Mouse (Mus musculus) heart, postnatal 36 days (tissue): ENCODE data around the gene Btbd9. TPM values are rescaled to one million over a fixed set of nuclear protein-coding genes. Genes with fewer than 3 reads are reported as not detected.
"Not testable (repeated sequence)": the region's sequence is repeated elsewhere in the genome, so short reads cannot be mapped to it uniquely, and the experiment has no call there.

Experiments used
- DNase-seq, 2 experiments: peaks; one replicate each; pipeline ENCODE4 v3.0.0; 2021 to 2022
- intact Hi-C: fragments of 180-260 bp; cut with DNase I; formaldehyde crosslinking; loops from one replicate; pipeline ENCODE4 v1.15.1; 2025
- total RNA-seq, 2 experiments: library from RNA; stranded (reverse); gene quantifications; 2 replicates each; pipeline ENCODE4 v1.2.3; 2021

The Btbd9 gene
- 10 to 100 TPM; 17.0 to 17.4 TPM for total RNA-seq

DNA sequence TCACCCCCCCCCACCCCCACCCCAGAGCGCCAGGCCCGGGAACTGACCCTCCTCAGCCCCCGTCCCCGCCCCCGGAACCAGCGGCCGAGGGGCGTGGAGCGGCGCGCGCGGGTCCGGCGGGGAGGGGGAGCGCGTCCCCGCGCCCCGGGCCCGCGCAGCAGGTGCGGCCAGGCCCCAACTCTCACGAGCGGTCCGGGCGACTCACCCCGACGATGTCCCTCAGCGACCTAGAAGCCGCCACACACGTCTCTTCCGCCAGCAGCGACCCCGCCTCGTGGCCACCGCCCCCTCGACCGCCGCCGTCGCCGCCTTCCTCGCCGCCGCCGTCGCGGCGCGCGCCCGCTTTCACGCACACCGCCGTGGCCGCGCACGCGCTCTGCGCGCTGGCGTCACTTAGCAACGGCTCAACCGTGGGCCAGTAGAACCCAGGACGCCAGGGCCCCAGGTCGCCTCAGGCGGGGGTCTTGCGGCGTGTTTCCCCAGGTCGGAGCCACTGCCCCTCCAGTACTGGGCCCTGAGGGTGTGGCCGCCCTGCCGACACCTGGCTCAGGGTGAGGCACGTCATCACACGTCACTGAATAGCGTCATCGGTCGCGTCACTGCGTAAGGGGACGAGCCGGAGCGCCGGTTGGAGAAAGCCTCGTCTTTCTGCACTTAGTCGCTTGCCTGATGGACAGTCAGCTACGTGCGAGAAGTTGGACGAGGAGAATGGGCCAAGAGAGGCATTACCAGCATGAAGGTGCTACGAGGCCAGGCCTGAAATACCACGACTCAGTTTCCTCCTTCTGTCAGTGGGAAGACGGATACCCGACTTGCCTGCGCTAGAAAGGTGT is at the start of gene Btbd9:
Btbd9 (minus strand) TSS at position 548 of the 833 bp plus-strand sequence.
- peak; percentile 98 to 99 for DNase-seq
- intact Hi-C loops: loop anchor here (2.0 kb wide), 1 partner anchor 37 kb away; no protein-coding TSS in a partner anchor

DNA sequence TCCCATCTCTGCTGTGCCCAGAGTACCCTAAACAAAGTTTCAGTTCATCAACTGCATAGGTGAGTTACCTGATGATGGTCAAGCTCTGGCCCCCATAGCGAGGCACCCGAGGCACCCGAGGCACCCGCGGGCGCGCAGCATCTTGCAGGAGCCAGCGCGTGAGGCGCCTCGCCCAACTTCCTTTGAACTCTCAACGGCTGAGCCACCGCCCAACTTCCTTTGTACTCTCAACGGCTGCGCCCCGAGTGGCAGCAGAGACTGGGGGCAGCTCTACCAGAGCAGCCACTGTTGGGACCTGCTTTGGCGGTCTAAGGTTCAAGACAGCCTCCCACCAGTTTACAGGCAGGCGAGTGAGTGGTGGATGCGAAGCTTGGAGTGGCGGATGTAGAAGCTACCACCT is 47.8 kb upstream of the Btbd9 start, which contains the start of gene Dnah8:
Dnah8 (plus strand) TSS at position 223 of the 400 bp plus-strand sequence.
- intact Hi-C loops, DNase-seq: not testable (repeated sequence)

DNA sequence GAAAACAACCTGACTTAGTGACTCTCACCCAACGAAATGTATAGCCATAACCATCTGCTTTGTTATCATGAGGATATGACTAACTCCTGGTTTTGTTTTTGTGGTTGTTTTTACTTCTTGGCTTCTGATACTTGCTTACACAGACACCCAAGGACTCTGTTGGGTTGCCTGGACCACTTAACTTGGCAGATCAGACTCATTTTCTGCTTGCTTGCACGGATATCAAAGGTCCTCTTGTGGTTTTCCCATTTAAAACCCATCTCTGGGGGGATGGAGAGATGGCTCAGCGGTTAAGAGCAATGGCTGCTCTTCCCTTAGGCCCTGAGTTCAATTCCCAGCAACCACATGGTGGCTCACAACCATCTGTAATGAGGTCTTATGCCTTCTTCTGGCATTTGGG is 46.9 kb upstream of the Btbd9 start:
- intact Hi-C loops: no loop called here
- DNase-seq: no peak

DNA sequence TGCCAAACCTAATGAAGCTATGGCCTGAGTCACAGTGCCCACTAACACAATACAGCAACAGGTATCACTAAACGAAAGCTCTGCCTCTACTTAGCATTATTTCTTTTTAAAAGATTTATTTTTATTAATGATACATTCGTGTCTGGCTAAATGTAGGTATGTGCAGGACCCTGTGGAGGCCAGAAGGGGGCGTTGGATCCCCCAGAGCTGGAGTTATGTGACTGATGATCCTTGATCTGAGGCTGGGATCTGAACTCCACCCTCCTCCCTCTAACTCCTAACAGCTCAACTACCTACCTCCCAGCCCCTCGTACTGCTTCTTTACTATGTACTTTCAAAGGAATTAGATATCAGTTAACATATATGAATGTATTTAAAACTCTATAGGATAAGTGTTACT is 45.2 kb upstream of the Btbd9 start:
- intact Hi-C loops: no loop called here
- DNase-seq: no peak

DNA sequence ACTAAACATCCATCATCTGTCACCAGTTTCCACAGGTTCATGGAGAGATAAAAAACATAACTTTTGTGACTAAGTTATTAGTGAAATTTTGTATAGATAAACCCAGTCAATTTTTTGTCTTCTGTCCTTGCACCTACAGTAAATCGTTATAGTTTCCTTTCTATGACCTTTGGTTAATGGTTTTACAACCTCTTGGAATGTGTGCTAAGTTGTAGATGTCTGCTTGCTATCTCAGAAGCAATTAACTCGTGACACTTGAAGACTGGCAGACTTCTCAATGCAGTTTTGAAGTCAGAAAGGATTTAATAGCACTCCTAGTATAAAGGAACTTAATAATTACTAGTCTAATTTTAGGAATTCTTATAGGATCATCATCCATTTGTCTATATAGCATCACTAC is 44.3 kb upstream of the Btbd9 start:
- intact Hi-C loops: no loop called here

DNA sequence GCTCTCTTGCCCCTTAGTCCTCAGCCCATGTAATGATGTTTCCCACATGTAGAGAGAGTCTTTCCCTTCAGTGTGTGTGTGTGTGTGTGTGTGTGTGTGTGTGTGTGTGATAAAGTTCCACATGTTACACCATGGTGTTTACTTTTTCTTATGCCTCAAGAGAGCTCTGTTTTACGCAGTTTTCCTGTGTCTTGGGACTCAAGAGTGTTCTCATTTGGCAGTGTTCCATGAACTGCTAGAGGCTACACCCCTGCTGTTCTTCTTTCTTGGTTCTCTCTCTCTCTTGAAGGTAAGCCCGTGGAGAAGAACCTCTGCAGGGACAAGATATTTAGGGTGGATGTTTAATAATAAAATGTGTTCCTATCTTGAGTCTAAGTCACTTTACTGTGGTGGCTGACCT is 42.9 kb upstream of the Btbd9 start:
- no peak for DNase-seq
- intact Hi-C loops: no loop called here

More for the DNA sequence above, 44.3 kb upstream of the Btbd9 start:
- no peak for DNase-seq

DNA sequence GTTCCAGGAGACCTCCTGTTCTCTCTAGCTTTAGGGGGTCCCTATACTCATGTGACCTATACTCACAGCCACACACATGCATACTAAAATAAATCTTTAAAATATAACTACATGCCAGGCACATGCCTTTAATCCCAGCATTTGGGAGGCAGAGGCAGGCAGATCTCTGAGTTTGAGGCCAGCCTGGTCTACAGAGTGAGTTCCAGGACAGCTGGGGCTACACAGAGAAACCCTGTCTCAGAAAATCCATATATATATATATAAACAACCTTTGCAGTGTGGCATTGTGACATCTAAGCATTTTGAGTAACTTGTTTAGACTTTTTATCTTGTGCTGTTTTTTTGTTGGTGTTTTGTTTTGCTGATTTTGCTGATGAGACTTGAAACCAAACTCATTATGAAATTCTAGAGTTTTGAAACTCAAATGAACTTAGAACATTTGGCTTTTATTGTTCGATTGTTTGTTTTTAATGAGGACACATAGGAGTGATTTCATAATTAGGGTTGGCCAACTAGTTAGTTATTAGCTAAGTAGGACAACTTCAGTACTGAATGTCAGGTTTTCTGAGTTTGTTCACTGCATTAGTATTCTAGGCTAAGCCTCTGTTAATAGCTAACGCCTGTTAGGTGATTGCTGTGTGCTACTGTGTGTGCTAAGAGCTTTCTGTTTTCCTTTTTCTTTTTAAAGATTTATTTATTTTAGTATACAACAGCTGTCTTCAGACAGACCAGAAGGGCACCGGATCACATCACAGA is 42.0 kb upstream of the Btbd9 start:
- no peak for DNase-seq
- intact Hi-C loops: no loop called here

DNA sequence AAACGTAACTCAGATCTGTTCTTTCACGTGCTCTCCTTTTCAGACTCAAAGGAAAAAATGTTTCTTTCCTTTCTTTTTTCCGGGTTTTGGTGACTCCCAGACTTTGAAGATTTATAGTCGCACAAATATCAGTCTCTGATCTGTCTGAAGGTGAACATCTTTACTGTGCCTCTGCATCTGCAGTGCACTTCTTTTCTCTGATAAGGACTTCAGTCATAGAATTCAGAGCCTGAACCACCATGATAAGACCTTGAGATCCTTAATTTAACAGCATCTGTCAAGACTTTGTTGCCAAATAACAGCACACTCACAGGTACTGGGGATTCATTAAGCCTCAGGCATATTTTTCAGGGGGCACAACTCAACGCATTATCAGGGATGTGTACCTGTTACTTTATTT is 39.9 kb upstream of the Btbd9 start:
- intact Hi-C loops: no loop called here
- no peak for DNase-seq

DNA sequence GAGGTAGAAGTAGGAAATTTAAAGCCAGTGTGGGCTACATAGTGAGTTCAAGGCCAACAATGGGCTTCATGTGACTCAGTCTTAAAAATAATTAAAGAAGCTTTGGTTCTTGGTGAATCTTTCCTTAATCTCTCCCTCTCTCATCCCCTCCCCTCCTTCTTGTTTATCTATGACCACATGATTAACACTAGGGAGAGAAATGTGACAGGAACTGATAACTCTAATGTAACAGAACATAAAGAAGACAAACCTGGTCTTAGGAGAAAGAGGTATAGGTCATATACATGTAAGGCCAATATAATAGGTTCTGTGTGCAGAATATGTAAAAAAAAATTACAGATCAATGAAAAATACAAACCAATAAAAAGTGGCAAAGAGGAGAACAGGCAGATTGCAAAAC is 37.1 kb upstream of the Btbd9 start:
- intact Hi-C loops: loop anchor here (2.0 kb wide), 1 partner anchor 37 kb away; the partner anchor contains the start of gene Btbd9
- DNase-seq: no peak

DNA sequence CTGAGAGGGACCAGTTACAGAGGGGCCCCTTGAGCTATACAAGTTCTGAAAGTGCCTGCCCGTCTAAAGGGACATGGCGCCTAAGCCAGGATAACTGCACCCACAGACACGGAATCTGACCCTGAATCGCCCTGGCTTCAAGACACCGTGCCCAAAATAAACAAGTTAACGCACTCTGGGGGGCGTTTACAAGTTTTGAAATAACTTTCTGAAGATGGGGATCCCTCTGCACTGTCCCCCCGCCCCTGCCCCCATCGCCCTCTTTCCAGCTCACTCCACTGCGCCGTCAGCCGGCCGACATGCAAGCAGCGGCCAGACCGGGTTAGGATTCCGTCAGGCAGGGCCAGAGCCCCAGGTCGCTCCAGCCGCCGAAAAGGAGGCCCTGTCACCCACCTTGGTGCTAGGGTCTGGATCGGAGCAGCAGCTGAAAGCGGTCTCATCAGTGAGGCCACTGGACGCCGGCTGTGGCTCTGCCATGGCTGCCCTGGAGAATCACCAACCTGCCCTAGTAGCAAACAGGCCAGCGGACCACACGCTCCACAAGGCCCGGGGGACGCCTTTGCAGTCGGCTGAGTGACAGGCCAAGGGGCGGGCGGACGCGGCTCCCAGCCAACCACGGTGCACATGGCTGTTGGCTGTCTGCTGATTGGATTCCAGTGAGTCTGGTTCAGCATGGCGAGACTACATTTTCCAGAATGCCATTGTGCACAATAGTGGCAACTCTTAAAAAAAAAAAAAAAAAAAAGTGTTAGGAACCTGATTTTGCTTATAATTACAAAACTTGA is 36.0 kb upstream of the Btbd9 start:
- intact Hi-C loops: loop anchor here (2.0 kb wide), 1 partner anchor 35 kb away; the partner anchor contains the start of gene Btbd9

DNA sequence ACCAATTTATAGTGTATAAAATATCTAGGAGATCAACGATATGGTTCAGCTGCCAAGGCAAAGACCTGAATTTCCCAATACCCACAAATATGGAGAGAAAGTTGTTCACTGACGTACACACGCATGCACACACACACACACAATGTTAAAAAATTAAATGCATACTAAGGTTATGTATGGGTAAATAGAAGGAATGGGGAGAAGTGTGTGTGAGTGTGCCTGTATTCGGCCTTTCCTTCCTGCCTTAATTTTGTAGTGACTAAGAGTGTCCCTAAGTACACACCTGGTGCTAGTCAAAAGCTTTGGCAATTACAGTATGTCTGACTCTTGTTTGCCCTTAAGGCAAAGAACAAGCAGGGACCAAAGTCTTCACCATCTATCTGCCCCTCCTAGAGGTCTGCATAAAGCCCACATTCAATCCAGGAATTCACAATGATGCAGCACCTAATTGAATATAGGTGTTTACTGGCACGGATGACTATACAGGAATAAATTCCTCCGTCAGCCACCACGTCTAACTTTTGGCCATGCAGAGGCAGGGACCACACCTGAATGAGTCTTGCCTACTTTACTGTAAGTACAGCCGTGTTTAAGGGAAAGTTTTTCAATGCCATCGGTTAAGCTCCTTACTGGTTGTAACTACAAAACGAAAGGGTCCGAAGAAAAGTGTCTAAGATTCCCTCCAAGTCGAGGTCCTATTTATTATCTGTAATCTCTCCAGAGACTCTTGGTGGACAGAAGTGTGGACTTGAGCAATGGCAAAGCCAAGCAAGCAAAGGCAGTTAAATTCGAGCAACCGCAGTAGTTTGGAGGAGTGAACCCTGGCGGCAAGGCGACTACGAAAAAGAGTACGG is 35.2 kb upstream of the Btbd9 start:
- intact Hi-C loops: loop anchor here (2.0 kb wide), 1 partner anchor 35 kb away; the partner anchor contains the start of gene Btbd9
- DNase-seq: no peak

More for the DNA sequence above, 36.0 kb upstream of the Btbd9 start:
- peak; percentile 100 for DNase-seq

DNA sequence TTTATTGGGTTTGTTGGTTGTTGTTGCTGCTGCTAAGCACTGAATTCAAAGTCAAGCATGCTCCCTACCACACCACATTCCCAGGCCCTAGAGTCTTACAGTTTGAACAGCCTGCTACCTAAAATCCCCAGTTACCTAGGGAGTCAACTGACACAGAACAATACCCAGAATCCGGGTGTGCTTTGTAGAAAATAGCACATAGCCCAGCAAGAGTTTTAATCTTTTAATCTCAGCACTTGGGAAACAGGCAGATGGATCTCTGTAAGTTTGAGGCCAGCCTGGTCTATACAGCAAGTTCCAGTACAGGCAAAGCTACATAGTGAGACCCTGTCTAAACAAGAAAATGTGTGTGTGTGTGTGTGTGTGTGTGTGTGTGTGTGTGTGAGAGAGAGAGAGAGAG is 34.5 kb upstream of the Btbd9 start:
- DNase-seq: no peak
- intact Hi-C loops: no loop called here

DNA sequence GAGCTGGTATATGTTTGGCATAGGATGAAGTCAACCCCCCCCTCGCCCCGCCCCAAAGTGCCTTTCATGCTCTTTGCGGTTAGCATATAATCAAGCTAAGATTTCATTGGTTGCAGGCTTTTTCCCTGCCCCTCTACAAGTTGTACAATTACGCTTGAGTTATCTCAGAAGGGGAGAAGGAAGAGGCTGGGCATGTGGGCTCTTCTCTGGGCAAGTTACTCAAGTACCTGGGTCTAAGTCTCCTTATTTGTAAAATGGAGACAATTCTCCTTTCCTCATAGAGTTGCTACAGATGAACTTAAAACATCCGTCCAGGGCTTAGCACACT is 33.7 kb upstream of the Btbd9 start:
- intact Hi-C loops: no loop called here
- no peak for DNase-seq

DNA sequence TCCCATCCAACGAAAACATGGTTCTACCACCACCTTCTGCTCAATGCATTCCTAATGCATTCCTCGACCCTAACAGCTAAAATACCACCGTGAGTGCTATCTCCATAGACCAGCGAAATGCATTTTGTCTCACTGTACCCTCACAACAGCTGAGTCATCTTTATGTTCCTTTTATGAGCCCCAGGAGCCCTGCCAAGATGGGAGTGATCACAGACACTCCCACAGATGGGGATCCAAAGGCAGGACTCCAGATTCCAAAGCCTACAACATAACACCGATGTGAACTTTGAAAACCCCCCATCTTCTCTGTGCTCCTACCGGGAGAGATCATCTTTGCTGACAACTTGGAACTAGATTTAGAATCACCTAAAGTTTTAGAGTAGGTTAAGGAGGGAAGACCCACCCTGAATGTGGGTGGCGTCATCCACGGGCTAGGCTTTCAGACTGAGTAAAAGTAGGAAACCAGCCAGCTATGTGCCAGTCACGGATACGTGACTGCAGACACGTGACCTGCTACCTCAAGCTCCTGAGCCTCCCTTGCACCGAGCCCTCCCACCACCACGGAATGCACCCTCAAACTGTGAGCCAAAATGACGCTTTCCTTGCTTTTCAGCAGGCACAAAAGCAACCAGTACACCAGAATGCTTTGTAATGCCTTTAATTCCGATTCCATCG is 33.2 kb upstream of the Btbd9 start:
- no peak for DNase-seq
- intact Hi-C loops: no loop called here

DNA sequence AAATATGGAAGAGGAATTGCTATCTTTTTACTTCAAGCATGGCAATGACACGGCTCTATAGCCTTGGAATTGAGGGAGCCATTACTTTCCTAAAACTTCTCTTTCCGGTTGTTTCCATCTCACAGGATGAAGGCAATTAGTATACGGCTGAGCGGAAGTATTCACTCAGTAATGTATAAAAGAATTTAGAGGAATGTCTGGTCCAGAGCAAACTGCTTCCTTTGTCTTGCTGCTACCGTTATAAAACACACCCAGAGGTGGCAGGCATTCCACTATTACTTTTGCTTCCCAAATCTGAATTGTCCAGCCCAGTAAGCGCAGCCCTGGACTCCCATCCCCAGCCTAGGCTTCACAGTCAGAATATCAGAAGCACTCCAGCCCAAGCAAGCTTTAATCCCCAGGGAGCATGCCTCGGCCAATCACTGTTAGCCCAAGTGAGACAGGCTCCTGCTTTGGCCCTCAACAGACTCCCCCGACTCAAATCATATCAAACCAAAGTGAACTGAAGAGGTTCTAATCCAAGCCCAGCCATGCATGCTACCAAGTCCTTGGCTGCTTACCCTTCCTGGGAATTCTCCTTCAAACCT is 31.7 kb upstream of the Btbd9 start:
- no peak for DNase-seq
- intact Hi-C loops: no loop called here

DNA sequence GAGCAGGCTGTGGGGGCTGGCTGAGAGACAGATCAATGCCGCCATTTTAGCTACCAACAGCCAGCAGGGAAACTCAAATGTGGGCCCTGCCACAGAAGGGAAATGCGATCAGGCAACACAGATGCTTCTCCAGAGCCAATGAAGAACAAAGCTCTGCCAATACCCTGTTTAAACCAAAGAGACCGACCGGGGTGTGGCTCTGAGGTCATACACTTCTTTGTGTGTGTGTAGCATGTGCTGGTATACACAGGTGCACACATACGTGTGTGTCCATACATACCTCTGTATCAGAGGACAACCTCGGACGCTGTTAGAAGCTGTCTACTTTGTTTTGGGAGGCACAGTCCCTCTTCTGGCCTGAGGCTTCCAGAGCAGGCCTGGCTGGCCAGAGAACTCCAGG is 31.0 kb upstream of the Btbd9 start:
- DNase-seq: no peak
- intact Hi-C loops: no loop called here

DNA sequence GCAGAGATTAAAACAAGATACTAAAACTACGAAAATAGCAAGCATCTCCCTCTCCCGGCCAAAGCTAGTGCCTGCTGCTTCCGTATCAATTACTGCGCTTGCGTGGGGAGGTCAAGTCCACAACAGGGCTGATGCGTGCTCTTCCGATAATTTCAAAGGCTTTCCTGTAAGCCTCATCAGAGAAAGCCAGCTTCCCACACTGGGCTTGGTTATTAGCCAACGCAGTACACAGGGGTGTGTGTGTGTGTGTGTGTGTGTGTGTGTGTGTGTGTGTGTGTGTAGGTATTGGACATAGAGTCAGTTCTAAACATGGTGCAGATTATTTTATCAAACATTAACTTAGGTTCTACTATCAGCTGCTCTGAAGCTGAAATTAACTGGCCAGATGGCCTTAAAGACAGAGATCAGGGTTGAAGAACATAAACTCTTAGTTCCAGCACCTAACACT is 30.4 kb upstream of the Btbd9 start:
- DNase-seq: no peak
- intact Hi-C loops: no loop called here

DNA sequence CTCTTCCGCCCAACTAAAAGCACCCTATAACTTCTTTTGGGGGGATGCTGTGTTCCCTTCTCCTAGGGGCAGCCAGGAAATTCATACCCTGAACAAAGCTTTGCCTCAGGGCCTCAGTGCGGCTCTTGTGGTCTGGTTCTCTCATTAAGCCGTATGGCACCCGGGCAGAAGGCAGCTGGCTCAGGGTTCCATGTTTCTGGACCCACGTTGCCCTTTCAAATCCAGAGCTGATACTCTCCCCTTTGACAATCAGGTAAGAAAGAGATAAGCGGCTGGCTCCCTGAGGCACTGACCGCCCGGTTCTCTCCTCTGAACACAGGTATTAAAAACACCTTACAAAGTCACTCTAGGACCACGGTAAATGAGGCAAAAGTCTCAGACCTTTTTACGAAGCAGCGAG is 29.9 kb upstream of the Btbd9 start:
- no peak for DNase-seq
- intact Hi-C loops: no loop called here

DNA sequence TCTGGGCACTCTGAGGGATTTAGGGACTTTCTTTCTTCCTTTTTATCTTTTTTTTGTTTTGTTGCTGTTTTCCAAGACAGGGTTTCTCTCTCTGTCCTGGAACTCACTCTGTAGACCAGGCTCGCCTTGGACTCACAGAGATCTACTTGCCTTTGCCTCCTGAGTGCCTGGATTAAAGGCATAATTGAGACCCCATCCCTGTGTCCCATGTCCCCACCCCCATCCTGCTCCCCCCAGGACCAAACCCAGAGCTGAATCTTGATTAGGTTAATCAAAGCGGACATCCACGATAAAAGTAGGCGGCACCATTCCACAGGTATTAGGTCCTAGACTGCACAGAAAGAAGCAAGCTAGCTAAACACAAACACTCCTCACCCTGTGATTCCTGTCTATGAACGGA is 28.7 kb upstream of the Btbd9 start:
- intact Hi-C loops: no loop called here
- DNase-seq: no peak
